Mouse (Mus musculus) limb, embryonic 15.5 days (tissue): Measurements from ENCODE around the gene Slc28a1. TPM values are rescaled to one million over a fixed set of nuclear protein-coding genes. Genes with fewer than 3 reads are reported as not detected.

Experiments used
- ATAC-seq: fragments of 200-750 bp; cut with Nextera tagmentation; 2 replicates; pipeline ENCODE4 v1.8.0; 2017; ENCODE audit warnings: low read depth, moderate TSS enrichment; ENCODE audit not compliant: insufficient number of reproducible peaks, low FRiP score, low TSS enrichment
- H3K27ac ChIP-seq: fragments of 300-500 bp; sonication (generic); 2 replicates; pipeline ENCODE4 v1.5.1; 2015; ENCODE audit warnings: moderate library complexity, mild to moderate bottlenecking, inconsistent platforms
- H3K27me3 ChIP-seq: fragments of 300-500 bp; sonication (generic); 2 replicates; pipeline ENCODE4 v1.6.1; 2015; ENCODE audit warnings: inconsistent platforms
- H3K36me3 ChIP-seq: fragments of 300-500 bp; sonication (generic); 2 replicates; pipeline ENCODE4 v1.6.1; 2015; ENCODE audit warnings: inconsistent platforms
- H3K4me1 ChIP-seq: fragments of 300-500 bp; sonication (generic); 2 replicates; pipeline ENCODE4 v1.6.1; 2015; ENCODE audit warnings: inconsistent platforms
- H3K4me2 ChIP-seq: fragments of 300-500 bp; sonication (generic); 2 replicates; pipeline ENCODE4 v1.6.1; 2015; ENCODE audit warnings: mild to moderate bottlenecking, inconsistent platforms
- H3K4me3 ChIP-seq: fragments of 300-500 bp; sonication (generic); 2 replicates; pipeline ENCODE4 v1.5.1; 2015; ENCODE audit warnings: mild to moderate bottlenecking, inconsistent platforms
- H3K9ac ChIP-seq: fragments of 300-500 bp; sonication (generic); 2 replicates; pipeline ENCODE4 v1.6.1; 2015; ENCODE audit warnings: inconsistent platforms
- H3K9me3 ChIP-seq: fragments of 300-500 bp; sonication (generic); 2 replicates; pipeline ENCODE4 v1.6.1; 2016; ENCODE audit warnings: inconsistent platforms
- WGBS: fragments of 180-500 bp; shearing (Covaris S2); methylation state at CpG from one replicate; pipeline ENCODE4 v1.1.7; 2015; 5-methylcytosine and 5-hydroxymethylcytosine counted together
- polyA plus RNA-seq: library from polyadenylated mRNA; unstranded; fragments of >200 nt; fragmentation: Nextera tagmentation; extraction: Ambion mirVana; gene quantifications from 2 replicates; pipeline ENCODE4 v1.2.1, GENCODE M21; 2015

Slc28a1 gene
- polyA plus RNA-seq, 1 experiment from 2014 or later = 0.06 TPM

DNA sequence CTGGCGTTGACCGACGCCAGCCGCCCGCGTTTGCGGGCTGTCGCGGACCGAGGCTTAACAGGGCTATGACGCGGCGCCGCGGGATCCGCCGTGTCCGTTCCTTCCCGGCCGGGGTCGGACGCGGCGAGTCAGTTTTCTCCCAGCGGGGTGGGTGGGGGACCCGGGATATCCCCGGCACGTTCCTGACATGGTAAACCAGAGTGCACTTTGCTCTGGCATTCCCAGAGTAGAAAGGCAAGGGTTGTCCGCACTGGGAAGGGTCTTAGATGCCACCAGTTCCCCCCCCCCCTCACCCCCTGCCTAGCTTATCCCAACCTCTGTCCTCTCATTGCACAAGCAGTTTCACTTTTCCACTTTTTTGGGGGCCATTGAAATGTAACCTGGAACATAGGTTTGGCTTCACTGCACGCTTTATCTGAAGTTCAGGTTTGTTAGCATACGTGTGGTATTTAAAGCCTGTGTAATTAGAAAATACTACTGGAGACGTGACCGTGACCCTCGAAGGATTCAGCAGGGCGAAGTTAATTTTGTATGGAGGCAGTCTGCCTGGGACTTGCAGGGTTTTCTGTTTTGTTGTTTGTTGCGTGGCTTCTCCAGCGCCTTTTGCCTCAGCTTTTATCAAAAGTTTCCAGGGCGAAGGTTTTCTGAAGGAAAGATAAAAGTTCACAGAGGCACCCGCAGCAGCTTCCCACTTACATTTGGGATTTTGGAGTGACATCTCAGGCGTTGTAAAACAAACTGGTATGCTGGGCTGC is 99.7 kb downstream of the Slc28a1 start:
- no peaks in the 10 kb centered on the region for H3K36me3 ChIP-seq
- WGBS = 6% methylated on average over 38 of the region's 40 CpGs
- H3K27me3 ChIP-seq = peaks cover 56% of the 10 kb centered on the region
- no peaks in the 10 kb centered on the region for H3K9me3 ChIP-seq
- ATAC-seq = no peak
- peak overlapping the region; percentile 76 for H3K4me2 ChIP-seq
- H3K27ac ChIP-seq = no peak overlapping the region
- peak overlapping the region; percentile 44 for H3K9ac ChIP-seq
- H3K4me3 ChIP-seq = peak overlapping the region; percentile 54
- peaks cover 27% of the 10 kb centered on the region for H3K4me1 ChIP-seq

DNA sequence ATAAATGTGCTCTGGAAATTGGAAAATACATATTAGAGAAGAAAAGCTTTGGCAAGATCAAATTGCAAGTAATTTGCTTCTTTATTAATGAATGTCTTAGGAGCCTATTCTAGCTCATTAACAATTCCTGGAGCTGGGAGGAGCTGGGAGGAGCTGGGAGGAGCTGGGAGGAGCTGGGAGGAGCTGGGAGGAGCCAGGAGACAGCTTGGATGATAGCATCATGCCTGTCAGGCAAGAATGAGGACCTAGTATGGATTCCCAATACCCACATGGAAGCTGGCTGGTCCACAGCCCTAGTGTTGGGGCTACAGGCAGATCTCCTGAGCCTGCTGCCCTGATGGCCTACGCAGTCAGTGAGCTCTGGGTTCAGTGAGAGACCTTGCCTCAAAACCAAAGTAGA is 101.4 kb downstream of the Slc28a1 start:
- Histone ChIP-seq H3K27ac (no peak overlapping the region), H3K4me1 (peaks cover 27% of the 10 kb centered on the region), H3K9me3 (no peaks in the 10 kb centered on the region), H3K36me3 (no peaks in the 10 kb centered on the region), H3K27me3 (peaks cover 45% of the 10 kb centered on the region), H3K9ac (no peak overlapping the region), H3K4me3 (no peak overlapping the region), H3K4me2 (no peak overlapping the region)
- ATAC-seq = no peak
- 77% methylated on average over 1 of the region's 1 CpGs for WGBS

DNA sequence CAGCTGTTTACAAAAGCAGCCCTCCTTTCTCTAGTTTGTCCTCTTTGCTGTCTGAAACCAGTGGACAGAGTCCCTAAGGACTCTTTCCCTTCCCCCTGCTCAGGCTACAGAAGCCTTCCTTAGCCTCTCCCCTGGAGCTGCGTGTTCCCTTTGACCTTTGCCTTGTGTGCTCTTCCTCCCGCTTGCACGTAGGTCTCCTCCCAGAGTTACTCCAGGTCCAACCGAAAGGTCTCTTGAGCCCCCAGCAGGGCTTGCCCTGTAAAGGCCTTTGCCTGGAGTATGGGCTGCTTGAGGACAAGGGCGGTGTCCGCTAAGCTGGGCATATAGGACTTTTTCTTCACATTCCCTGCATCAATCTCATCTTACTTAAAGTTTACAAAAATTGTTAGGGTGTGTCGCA is 104.7 kb downstream of the Slc28a1 start:
- WGBS = 56% methylated on average over 7 of the region's 7 CpGs
- H3K27ac ChIP-seq = no peak overlapping the region

More for the DNA sequence above, 104.7 kb downstream of the Slc28a1 start:
- H3K9ac ChIP-seq = no peak overlapping the region
- H3K4me2 ChIP-seq = no peak overlapping the region
- 0 out of 2 replicates have a peak, but pooled peaks cover under 1% of the 10 kb centered on the region for H3K4me1 ChIP-seq
- no peaks in the 10 kb centered on the region for H3K36me3 ChIP-seq
- no peak overlapping the region for H3K4me3 ChIP-seq
- H3K9me3 ChIP-seq = no peaks in the 10 kb centered on the region
- ATAC-seq = no peak
- peaks cover 16% of the 10 kb centered on the region for H3K27me3 ChIP-seq

Other genes with a start within 250 kb of the Slc28a1 start
- gene Wdr73, start 213.5 kb upstream of the Slc28a1 start, polyA plus RNA-seq = 26.3 and 27.4 TPM in 2 replicates
- gene Nmb, start 209.7 kb upstream of the Slc28a1 start, polyA plus RNA-seq = 5.6 and 6.6 TPM in 2 replicates
- gene Sec11a, start 167.0 kb upstream of the Slc28a1 start, polyA plus RNA-seq = 219 and 230 TPM in 2 replicates
- 11.8 and 15.6 TPM in 2 replicates for gene Zfp592, start 121.1 kb upstream of the Slc28a1 start, polyA plus RNA-seq
- 2.2 and 5.9 TPM in 2 replicates for gene Alpk3, start 57.2 kb upstream of the Slc28a1 start, polyA plus RNA-seq
- 4.7 and 5.1 TPM in 2 replicates for gene Pde8a, start 98.8 kb downstream of the Slc28a1 start, polyA plus RNA-seq
- gene Rps17, start 230.5 kb downstream of the Slc28a1 start, polyA plus RNA-seq = 1,077 and 1,280 TPM in 2 replicates